Mouse (Mus musculus): ENCODE data around the gene Kif1c.
"Not testable (repeated sequence)": the region's sequence is repeated elsewhere in the genome, so short reads cannot be mapped to it uniquely, and the experiment has no call there.

Kif1c gene

GRCm38 (mm10) chr11:70742581-70743459, 42.5 kb downstream of the Kif1c start:
- DNase-seq (ENCODE audit: low spot score in 2 of 2), result no peak

DNA sequence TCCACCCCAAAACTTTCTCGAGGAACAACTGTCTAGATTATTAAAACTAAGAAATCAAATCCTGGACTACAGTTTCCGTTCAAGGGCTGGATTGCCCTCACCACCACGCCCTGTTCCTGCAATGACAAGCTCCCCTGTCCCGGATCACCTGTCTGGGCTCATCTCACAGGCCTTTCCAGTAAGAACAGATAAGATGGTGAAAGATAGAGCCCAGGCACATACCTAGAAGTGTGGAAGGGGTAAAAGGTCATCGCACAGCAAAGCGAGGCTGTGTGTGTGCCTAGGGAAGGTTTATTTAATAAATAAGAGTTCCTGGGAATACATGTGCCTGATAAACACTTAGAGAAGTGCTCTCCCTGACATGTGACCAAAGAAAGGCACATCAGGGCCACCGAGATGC, 45.3 kb downstream of the Kif1c start:
- no peak for DNase-seq (ENCODE audit: low spot score in 2 of 2)

DNA sequence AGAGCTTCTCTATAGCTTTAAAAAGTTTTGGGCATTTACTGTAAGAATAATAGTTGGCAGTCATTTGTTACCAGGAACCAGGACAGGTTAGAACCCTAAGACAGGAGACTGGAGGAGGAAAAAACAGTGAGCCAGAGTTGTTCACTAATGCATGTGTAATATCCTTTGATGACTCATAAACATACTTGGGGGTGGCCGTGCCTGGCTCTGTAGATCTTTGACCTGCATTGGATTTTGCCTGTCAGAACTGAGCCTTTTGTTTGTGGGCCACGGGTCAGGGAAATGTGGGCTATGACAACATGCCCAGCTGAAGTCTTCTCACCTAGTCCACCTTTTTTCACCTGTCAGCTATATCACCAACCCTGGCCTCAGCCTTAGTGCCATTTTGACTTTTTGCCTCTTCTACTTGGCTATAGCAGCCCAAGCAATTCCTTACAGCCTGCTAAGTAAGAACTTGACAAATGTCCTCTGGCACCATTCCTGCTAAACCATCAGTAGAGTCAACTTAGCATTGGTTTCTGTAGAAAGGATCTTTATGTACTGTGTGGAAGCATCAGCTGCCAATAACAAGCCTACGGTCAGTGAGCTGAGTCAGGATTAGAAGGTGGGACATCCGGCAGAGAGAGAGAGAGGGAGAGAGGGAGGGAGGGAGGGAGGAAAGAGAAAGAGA, 47.7 kb downstream of the Kif1c start:
- no peak for DNase-seq (ENCODE audit: low spot score in 2 of 2)

DNA sequence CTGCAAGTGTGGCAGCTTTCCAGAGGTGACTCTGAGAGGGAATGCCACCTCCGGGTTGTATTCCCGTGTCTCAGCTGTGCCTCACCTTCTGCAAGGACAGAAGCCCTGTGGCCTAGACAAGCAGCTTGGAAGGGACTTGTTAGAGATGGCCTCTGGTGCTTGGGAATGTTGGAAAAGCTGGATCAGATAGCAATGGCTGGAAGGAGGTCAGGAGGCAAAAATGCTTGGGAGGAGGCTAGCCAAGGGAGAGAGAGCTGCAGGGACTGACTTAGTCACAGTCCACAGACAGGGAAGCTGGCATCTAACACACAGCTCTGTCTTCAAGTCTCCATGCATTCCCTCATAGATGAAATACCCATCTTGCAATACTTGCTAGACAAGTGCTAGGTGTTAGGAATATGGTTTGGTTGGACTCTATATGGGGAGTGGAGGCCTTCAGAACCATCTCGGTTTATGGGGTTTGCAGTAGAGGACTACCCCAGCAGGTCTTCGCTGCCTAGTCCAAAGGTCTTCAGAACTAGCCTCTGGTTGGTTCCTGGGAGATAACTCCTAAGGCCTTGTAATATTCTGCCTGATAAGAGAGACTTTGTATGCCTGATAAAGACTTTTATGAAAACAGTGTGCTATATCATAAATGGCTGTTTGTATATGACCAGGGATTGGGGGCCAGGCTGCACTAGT, 52.1 kb downstream of the Kif1c start:
- DNase-seq (ENCODE audit: low spot score in 2 of 2), result no peak

DNA sequence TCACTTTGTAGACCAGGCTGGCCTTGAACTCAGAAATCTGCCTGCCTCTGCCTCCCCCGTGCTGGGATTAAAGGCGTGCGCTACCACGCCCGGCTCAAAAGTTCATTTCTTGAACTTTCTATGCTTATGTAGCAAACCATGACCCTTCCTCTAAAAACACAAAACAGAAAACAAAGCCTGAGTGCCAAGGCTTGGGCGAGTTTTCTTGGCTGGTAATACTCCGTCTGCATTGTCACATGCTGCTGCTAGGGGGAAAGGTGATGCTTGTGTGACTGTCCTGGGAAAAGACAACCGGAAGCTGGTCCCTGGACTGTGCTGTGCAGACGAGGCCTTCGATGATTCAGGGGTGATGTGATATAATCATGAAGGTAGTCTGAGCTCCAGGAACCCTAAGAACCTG, 52.8 kb downstream of the Kif1c start:
- no peak for DNase-seq (ENCODE audit: low spot score in 2 of 2)

DNA sequence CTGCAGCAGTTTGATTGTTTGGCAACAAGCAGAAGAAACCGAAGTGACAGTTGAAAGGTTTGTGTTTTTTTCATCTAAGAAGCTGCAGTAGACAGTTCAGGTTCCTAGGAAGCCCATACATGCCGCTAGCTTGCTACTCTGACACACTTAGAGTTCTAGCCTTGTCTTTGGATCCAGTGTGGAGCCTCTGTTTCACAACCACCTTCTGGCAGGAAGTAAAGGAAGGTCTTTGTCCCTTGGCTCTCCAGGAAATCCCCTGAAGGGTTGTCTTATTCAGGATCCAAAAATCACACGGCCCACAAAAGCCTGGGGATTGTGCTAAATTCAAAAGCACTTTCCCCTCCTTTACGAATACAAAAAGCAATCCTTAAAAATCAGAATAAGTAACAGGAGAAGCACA, 54.1 kb downstream of the Kif1c start:
- DNase-seq (ENCODE audit: low spot score in 2 of 2), result no peak

- no peak for DNase-seq (ENCODE audit: low spot score in 2 of 2)
Measured at GRCm38 (mm10) chr11:70754958-70755357, 54.6 kb downstream of the Kif1c start.

GRCm38 (mm10) chr11:70755645-70756044, 55.3 kb downstream of the Kif1c start:
- DNase-seq (ENCODE audit: low spot score in 2 of 2), result peak; percentile 69 to 76

DNA sequence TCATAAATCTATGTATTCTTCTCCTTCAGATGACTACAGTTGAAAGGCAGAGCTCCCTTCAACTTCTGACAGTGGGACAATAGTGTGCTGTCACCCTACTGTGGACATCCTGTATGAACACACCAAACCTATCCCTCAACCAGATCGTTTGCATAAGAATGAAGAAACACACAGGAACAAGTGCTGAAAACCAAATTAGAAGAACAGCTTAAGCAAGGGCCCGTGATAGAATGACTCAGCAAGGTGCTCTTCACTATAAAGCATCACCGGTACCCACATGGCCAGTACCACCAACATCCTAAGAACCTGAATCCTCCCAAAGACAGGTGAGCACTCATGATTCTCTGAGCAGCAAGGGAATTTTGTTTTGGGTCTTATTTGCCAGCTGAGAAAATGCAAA, 60.1 kb downstream of the Kif1c start:
- DNase-seq (ENCODE audit: low spot score in 2 of 2), result not testable (repeated sequence)

- no peak for DNase-seq (ENCODE audit: low spot score in 2 of 2)
Measured at GRCm38 (mm10) chr11:70762641-70763040, 62.3 kb downstream of the Kif1c start.

- no peak for DNase-seq (ENCODE audit: low spot score in 2 of 2)
Measured at GRCm38 (mm10) chr11:70763582-70763935, 63.2 kb downstream of the Kif1c start.

DNA sequence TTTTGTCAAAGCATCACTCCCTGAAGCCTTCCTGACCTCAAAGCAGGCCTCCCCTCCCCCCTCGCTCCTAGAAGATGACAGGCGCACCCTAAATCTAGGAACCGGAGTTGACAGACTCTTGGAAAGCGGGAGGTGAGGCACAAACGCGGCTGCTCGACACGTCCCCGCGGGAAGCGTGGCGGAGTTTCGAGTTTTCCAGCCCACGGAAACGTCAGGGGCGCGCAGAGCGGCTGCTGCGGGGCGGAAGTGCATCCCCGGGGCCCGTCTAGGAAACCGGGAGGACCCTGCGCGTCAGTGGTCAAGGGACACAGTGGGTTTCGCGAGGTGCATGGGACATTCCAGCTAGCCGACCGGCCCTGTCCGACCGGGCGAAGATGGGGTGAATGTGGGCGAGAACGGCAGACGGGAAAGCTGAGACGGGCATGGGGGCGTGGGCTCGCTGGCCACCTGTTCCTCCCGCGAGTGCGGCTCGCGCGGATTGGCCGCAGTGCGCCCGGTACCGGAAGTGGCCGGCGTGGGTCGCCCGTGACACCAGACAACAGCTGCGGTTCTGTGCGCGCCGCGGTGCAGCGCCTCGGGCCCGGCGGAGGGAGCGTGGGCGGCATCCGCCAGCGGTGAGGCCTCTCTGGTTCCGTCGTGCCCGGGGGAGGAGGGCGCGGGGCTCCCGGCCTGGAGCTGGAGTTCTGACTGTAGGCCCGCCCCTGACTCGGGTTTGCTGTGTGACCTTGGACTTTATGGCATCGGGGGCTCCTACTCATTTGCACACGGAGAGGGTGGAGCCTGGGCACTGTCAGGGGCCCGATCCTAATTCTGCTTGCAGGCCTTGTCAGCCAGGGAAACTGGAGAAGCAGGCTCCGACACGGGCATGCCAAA, 63.8 kb downstream of the Kif1c start, which contains the start of gene Zfp3:
Gene Zfp3, plus strand, starts transcription at position 274 of the 873 bp plus-strand sequence.
- DNase-seq (ENCODE audit: low spot score in 2 of 2), result peak; percentile 85 to 86

GRCm38 (mm10) chr11:70765776-70766445, 65.6 kb downstream of the Kif1c start:
- DNase-seq (ENCODE audit: low spot score in 2 of 2), result no peak

GRCm38 (mm10) chr11:70770804-70771203, 70.5 kb downstream of the Kif1c start:
- DNase-seq (ENCODE audit: low spot score in 2 of 2), result no peak

DNA sequence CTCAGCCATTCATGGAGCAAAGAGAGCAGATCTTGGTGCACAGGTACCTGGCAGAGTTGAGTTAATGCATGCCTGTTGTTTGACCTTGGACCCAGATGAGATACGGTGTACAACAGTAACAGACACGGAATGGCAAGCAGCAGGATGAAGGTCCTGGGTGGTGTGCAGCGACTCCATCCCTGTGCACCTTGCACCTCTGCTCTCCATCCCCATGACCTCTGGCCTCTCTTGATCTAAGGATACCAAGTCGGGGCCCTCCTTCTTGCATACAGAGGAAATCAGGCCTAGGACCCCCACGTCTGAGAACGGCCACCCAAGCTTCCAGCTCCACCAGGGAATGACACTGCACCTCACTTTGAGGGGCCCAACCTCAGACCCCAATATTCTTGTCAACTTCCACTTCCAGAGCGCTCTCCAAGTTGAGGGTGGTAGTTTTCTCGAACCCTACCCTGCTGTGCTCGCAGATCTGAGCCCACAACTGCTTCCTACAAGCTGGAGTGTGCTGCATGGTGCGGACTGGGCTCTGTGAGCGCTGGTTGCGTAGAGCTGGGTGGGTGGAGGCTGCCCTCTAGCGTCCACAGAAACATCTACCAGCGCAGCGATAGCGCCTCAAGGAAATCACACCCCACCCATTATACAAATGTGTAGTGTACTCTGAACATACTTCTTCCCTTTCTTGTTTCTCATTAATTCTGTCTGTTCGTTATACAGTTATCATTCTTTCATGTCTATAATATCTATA, 76.7 kb downstream of the Kif1c start:
- peak; percentile 72 to 77 for DNase-seq (ENCODE audit: low spot score in 2 of 2)

GRCm38 (mm10) chr11:70777634-70778033, 77.3 kb downstream of the Kif1c start:
- DNase-seq (ENCODE audit: low spot score in 2 of 2), result no peak

DNA sequence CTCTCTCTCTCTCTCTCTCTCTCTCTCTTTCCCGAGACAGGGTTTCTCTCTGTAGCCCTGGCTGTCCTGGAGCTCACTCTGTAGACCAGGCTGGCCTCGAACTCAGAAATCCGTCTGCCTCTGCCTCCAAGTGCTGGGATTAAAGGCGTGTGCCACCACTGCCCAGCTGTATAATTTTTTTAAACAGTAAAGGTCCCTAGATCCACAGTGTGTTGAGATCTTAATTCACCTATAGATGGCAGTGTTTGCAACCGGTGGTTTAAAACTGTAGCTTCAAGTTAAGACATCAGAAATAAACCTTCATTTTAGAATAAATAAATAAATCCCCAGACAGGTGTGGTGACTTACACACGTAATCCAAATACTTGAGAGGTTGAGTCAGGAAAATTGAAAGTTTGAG, 77.7 kb downstream of the Kif1c start:
- DNase-seq (ENCODE audit: low spot score in 2 of 2), result peak; percentile 21 to 51

All from spleen, postnatal 36 days (tissue).